Comparison of ENCODE assay signal across 8 mouse cellular contexts in genomic region chr2:26388682-26389153, GRCm38 (mm10). TPM values are rescaled to one million over a fixed set of nuclear protein-coding genes. Genes with fewer than 3 reads are reported as not detected.
DNase-seq lines count a peak whose midpoint lies in the region; ATAC-seq and TF ChIP-seq lines count a peak whose summit lies in the region.

No protein-coding gene starts in this region.

- peak overlapping the region; percentile 69 for H3K27ac ChIP-seq in heart, adult 2 months
- peak overlapping the region; percentile 32; the same call in 1 of the 2 replicates for H3K27ac ChIP-seq in brown adipose tissue, adult 24 weeks (replicated peaks; ENCODE audit: low read depth, low read length)
- peak overlapping the region; percentile 81 for H3K27ac ChIP-seq in hindbrain, embryonic 16.5 days (ENCODE audit: low read depth, low read length)
- H3K27ac ChIP-seq in midbrain, embryonic 11.5 days (ENCODE audit: low read depth, low read length): peak overlapping the region; percentile 35; the same call in 1 of the 2 replicates

- H3K79me3 ChIP-seq in C2C12 (ENCODE audit: low read depth): peaks cover 44% of the 10 kb centered on the region

- no peak for TF ChIP-seq POLR2A in heart, adult 2 months (IDR thresholded peaks at IDR 0.05; ENCODE audit: insufficient read depth, low read depth, low read length)

- ATAC-seq in hindbrain, embryonic 16.5 days: peak; percentile 64
- ATAC-seq in midbrain, embryonic 11.5 days (ENCODE audit: low FRiP score): peak; percentile 72

- H3K9me3 ChIP-seq in hindbrain, embryonic 16.5 days (ENCODE audit: control insufficient read depth, low read length): no peaks in the 10 kb centered on the region
- H3K9me3 ChIP-seq in midbrain, embryonic 11.5 days (ENCODE audit: control insufficient read depth, low read length): no peaks in the 10 kb centered on the region

- H3ac ChIP-seq in C2C12 (ENCODE audit: control insufficient read depth, insufficient read length, low read depth): peak overlapping the region; percentile 99

- peak overlapping the region; percentile 97 for H3K4me2 ChIP-seq in hindbrain, embryonic 16.5 days (ENCODE audit: low read length)
- peak overlapping the region; percentile 95 for H3K4me2 ChIP-seq in midbrain, embryonic 11.5 days

- TF ChIP-seq CTCF in heart, adult 2 months (IDR thresholded peaks at IDR 0.05): no peak
- no peak for TF ChIP-seq CTCF in C2C12 (IDR thresholded peaks at IDR 0.05; ENCODE audit: control insufficient read depth, insufficient read depth, insufficient read length)

- no peak for TF ChIP-seq EP300 in heart, adult 2 months (IDR thresholded peaks at IDR 0.05; ENCODE audit: insufficient read depth, low read depth, low read length)

- no peak for DNase-seq in heart, adult 2 months
- no peak for DNase-seq in heart, adult 11 months
- peak; percentile 92 for DNase-seq in midbrain, embryonic 11.5 days (ENCODE audit: low spot score, missing footprints)
- no peak for DNase-seq in frontal cortex, postnatal 25 days (ENCODE audit: low spot score in 2 of 2)
- no peak for DNase-seq in left cerebral cortex, adult 8-10 months (ENCODE audit: low spot score in 2 of 2)

- 1% methylated on average over 45 of the region's 45 CpGs for WGBS in heart, adult 2 months
- WGBS in hindbrain, embryonic 16.5 days: under 1% methylated on average over 37 of the region's 45 CpGs
- WGBS in midbrain, embryonic 11.5 days: under 1% methylated on average over 36 of the region's 45 CpGs

- H3K79me2 ChIP-seq in heart, adult 2 months (replicated peaks; ENCODE audit: control insufficient read depth, insufficient read depth, low read length): no peaks in the 10 kb centered on the region
- peaks cover 66% of the 10 kb centered on the region for H3K79me2 ChIP-seq in C2C12 (ENCODE audit: control insufficient read depth, insufficient read depth)

- intact Hi-C loops in heart, adult 2 months (cut with DNase I): loop anchor here (5.0 to 10.0 kb wide), 2 partner anchors 36 to 154 kb away; partner anchors contain the start of genes Dnlz and Qsox2

- no peaks in the 10 kb centered on the region for H3K27me3 ChIP-seq in heart, adult 2 months (ENCODE audit: control insufficient read depth, insufficient read depth, low read length)
- no peaks in the 10 kb centered on the region for H3K27me3 ChIP-seq in C2C12 (ENCODE audit: control insufficient read depth, insufficient read depth, insufficient read length)
- no peaks in the 10 kb centered on the region for H3K27me3 ChIP-seq in hindbrain, embryonic 16.5 days (replicated peaks; ENCODE audit: control insufficient read depth, insufficient read depth, low read length)
- no peaks in the 10 kb centered on the region for H3K27me3 ChIP-seq in midbrain, embryonic 11.5 days (ENCODE audit: control insufficient read depth, insufficient read depth, low read length)

- H3K4me1 ChIP-seq in heart, adult 2 months (ENCODE audit: control insufficient read depth, insufficient read depth, low read length): peaks cover 3% of the 10 kb centered on the region
- H3K4me1 ChIP-seq in brown adipose tissue, adult 24 weeks (ENCODE audit: control insufficient read depth, insufficient read depth, insufficient read length, low read length): peaks cover 7% of the 10 kb centered on the region; the same call in 1 of the 2 replicates
- peaks cover 22% of the 10 kb centered on the region for H3K4me1 ChIP-seq in hindbrain, embryonic 16.5 days (ENCODE audit: control insufficient read depth, insufficient read depth, low read depth, low read length)
- peaks cover 15% of the 10 kb centered on the region for H3K4me1 ChIP-seq in midbrain, embryonic 11.5 days (ENCODE audit: control insufficient read depth, insufficient read depth, low read length)

- peak overlapping the region; percentile 94 for H3K4me3 ChIP-seq in heart, adult 2 months
- peak overlapping the region; percentile 93 for H3K4me3 ChIP-seq in C2C12 (ENCODE audit: insufficient read depth, poor library complexity, severe bottlenecking)
- H3K4me3 ChIP-seq in brown adipose tissue, adult 24 weeks (ENCODE audit: insufficient read depth, low read depth, low read length): peak overlapping the region; percentile 99
- H3K4me3 ChIP-seq in hindbrain, embryonic 16.5 days (ENCODE audit: low read length): peak overlapping the region; percentile 95
- H3K4me3 ChIP-seq in midbrain, embryonic 11.5 days (ENCODE audit: low read depth, low read length): peak overlapping the region; percentile 99

- peak overlapping the region; percentile 99 for H3K9ac ChIP-seq in heart, adult 2 months (ENCODE audit: low read depth, low read length)
- H3K9ac ChIP-seq in hindbrain, embryonic 16.5 days (ENCODE audit: low read depth, low read length): peak overlapping the region; percentile 96
- peak overlapping the region; percentile 92 for H3K9ac ChIP-seq in midbrain, embryonic 11.5 days (ENCODE audit: low read length)

- H3K36me3 ChIP-seq in heart, adult 2 months (ENCODE audit: control insufficient read depth, insufficient read depth, low read length): no peaks in the 10 kb centered on the region
- peaks cover 79% of the 10 kb centered on the region for H3K36me3 ChIP-seq in C2C12 (ENCODE audit: control insufficient read depth, insufficient read depth)
- peaks cover 62% of the 10 kb centered on the region for H3K36me3 ChIP-seq in hindbrain, embryonic 16.5 days (ENCODE audit: control insufficient read depth, insufficient read depth, low read length)
- peaks cover 58% of the 10 kb centered on the region for H3K36me3 ChIP-seq in midbrain, embryonic 11.5 days (ENCODE audit: control insufficient read depth, insufficient read depth, low read length)

TF ChIP-seq in C2C12, 6 proteins besides CTCF, POLR2A, EP300 and RAD21:
- TF ChIP-seq MYOD1 (IDR thresholded peaks at IDR 0.05; ENCODE audit: control insufficient read depth, insufficient read length, low read depth) (no peak), CEBPB (IDR thresholded peaks at IDR 0.05; ENCODE audit: low read depth) (no peak), MYOG (IDR thresholded peaks at IDR 0.05; ENCODE audit: control insufficient read depth, extremely low read depth, insufficient read length) (no peak), MAX (IDR thresholded peaks at IDR 0.05) (no peak), FOSL1 (IDR thresholded peaks at IDR 0.05; ENCODE audit: insufficient read depth, low read length, poor library complexity, severe bottlenecking) (no peak), USF1 (IDR thresholded peaks at IDR 0.05; ENCODE audit: low read depth) (no peak)

RNA-seq across cellular contexts. Expression of gene Entr1, which starts 0.4 kb away (rescaled TPM):
- 10 to 100 TPM; 40.5 to 46.9 TPM for total RNA-seq in heart, adult 2 months (2021)
- 59.7 and 85.6 TPM in 2 replicates for polyA plus RNA-seq in heart, adult 2 months (2012; rRNA removed)
- 49.1 TPM for polyA plus RNA-seq in C2C12 (2012; fragmentation: generic; extraction: Trizol)
- 49.7 and 61.2 TPM in 2 replicates for polyA plus RNA-seq in brown adipose tissue, adult 24 weeks (2012; ENCODE audit: insufficient read depth, insufficient read length, missing spikeins)
- 158 and 169 TPM in 2 replicates for polyA plus RNA-seq in hindbrain, embryonic 16.5 days (2015; fragmentation: Nextera tagmentation; extraction: Ambion mirVana)
- polyA plus RNA-seq in midbrain, embryonic 11.5 days (2014; fragmentation: Nextera tagmentation; extraction: Ambion mirVana): 115 and 119 TPM in 2 replicates
- 100 to 1,000 TPM; 130 to 136 (median 133) TPM for total RNA-seq in left cerebral cortex, adult 8-10 months (2022)

RNA-seq across cellular contexts. Expression of gene Pmpca, which starts 0.4 kb away (rescaled TPM):
- 100 to 1,000 TPM; 139 to 160 TPM for total RNA-seq in heart, adult 2 months (2021)
- 69.1 and 123 TPM in 2 replicates for polyA plus RNA-seq in heart, adult 2 months (2012; rRNA removed)
- polyA plus RNA-seq in C2C12 (2012; fragmentation: generic; extraction: Trizol): 93.8 TPM
- polyA plus RNA-seq in brown adipose tissue, adult 24 weeks (2012; ENCODE audit: insufficient read depth, insufficient read length, missing spikeins): 75.4 and 83.9 TPM in 2 replicates
- polyA plus RNA-seq in hindbrain, embryonic 16.5 days (2015; fragmentation: Nextera tagmentation; extraction: Ambion mirVana): 96.0 and 98.9 TPM in 2 replicates
- 110 and 118 TPM in 2 replicates for polyA plus RNA-seq in midbrain, embryonic 11.5 days (2014; fragmentation: Nextera tagmentation; extraction: Ambion mirVana)
- 10 to 100 TPM; 90.0 to 96.3 (median 92.2) TPM for total RNA-seq in left cerebral cortex, adult 8-10 months (2022)

RNA-seq across cellular contexts. Expression of gene Snapc4, which starts 8.3 kb away (rescaled TPM):
- 1 to 10 TPM; 7.2 to 9.5 TPM for total RNA-seq in heart, adult 2 months (2021)
- 20.4 and 24.3 TPM in 2 replicates for polyA plus RNA-seq in heart, adult 2 months (2012; rRNA removed)
- polyA plus RNA-seq in C2C12 (2012; fragmentation: generic; extraction: Trizol): 11.7 TPM
- polyA plus RNA-seq in brown adipose tissue, adult 24 weeks (2012; ENCODE audit: insufficient read depth, insufficient read length, missing spikeins): 3.1 and 4.5 TPM in 2 replicates
- polyA plus RNA-seq in hindbrain, embryonic 16.5 days (2015; fragmentation: Nextera tagmentation; extraction: Ambion mirVana): 29.1 and 36.4 TPM in 2 replicates
- 22.3 and 22.5 TPM in 2 replicates for polyA plus RNA-seq in midbrain, embryonic 11.5 days (2014; fragmentation: Nextera tagmentation; extraction: Ambion mirVana)
- 10 to 100 TPM; 52.6 to 88.3 (median 75.3) TPM for total RNA-seq in left cerebral cortex, adult 8-10 months (2022)

RNA-seq across cellular contexts. Expression of gene Inpp5e, which starts 20.3 kb away (rescaled TPM):
- total RNA-seq in heart, adult 2 months (2021): 10 to 100 TPM; 15.8 to 16.3 TPM
- 22.1 and 23.6 TPM in 2 replicates for polyA plus RNA-seq in heart, adult 2 months (2012; rRNA removed)
- polyA plus RNA-seq in C2C12 (2012; fragmentation: generic; extraction: Trizol): 8.3 TPM
- 6.7 and 7.8 TPM in 2 replicates for polyA plus RNA-seq in brown adipose tissue, adult 24 weeks (2012; ENCODE audit: insufficient read depth, insufficient read length, missing spikeins)
- 24.9 and 25.6 TPM in 2 replicates for polyA plus RNA-seq in hindbrain, embryonic 16.5 days (2015; fragmentation: Nextera tagmentation; extraction: Ambion mirVana)
- 21.5 and 23.3 TPM in 2 replicates for polyA plus RNA-seq in midbrain, embryonic 11.5 days (2014; fragmentation: Nextera tagmentation; extraction: Ambion mirVana)
- total RNA-seq in left cerebral cortex, adult 8-10 months (2022): 10 to 100 TPM; 23.8 to 29.1 (median 25.7) TPM

RNA-seq across cellular contexts. Expression of gene Card9, which starts 28.0 kb away (rescaled TPM):
- 1 to 10 TPM; 1.0 to 1.2 TPM for total RNA-seq in heart, adult 2 months (2021)
- 2.3 and 4.1 TPM in 2 replicates for polyA plus RNA-seq in heart, adult 2 months (2012; rRNA removed)
- 0.20 TPM for polyA plus RNA-seq in C2C12 (2012; fragmentation: generic; extraction: Trizol)
- polyA plus RNA-seq in brown adipose tissue, adult 24 weeks (2012; ENCODE audit: insufficient read depth, insufficient read length, missing spikeins): 0.79 and 3.7 TPM in 2 replicates
- polyA plus RNA-seq in hindbrain, embryonic 16.5 days (2015; fragmentation: Nextera tagmentation; extraction: Ambion mirVana): 1.9 and 2.9 TPM in 2 replicates
- polyA plus RNA-seq in midbrain, embryonic 11.5 days (2014; fragmentation: Nextera tagmentation; extraction: Ambion mirVana): 0.99 and 1.1 TPM in 2 replicates
- 1 to 10 TPM; 1.6 to 3.9 (median 3.0) TPM for total RNA-seq in left cerebral cortex, adult 8-10 months (2022)
